Mouse (Mus musculus) heart, postnatal 14 days (tissue): ENCODE measurements around the gene Ppp1r12a. TPM values are rescaled to one million over a fixed set of nuclear protein-coding genes. Genes with fewer than 3 reads are reported as not detected.
A peak's percentile ranks its signal among the peaks of the same experiment; 100 is the strongest.

Experiments
- DNase-seq, 2 experiments: peaks; one replicate each; pipeline ENCODE4 v3.0.0; 2021 to 2022
- intact Hi-C: fragments of 180-260 bp; cut with DNase I; formaldehyde crosslinking; loops from one replicate; pipeline ENCODE4 v1.15.1; 2025
- long read RNA-seq, 2 experiments: library from polyadenylated mRNA; stranded (forward); transcript quantifications; one replicate each; pipeline ENCODE4 v2.0.0; 2021
- total RNA-seq, 2 experiments: library from RNA; stranded (reverse); gene quantifications; 2 replicates each; pipeline ENCODE4 v1.2.3; 2021

Ppp1r12a gene
- 10 to 100 TPM; 76.8 to 81.2 TPM for total RNA-seq
- long read RNA-seq, experiment 1, partial matches to known transcripts: 1 of 8 reads
- long read RNA-seq, experiment 1, other reads (novel, unspliced or antisense): 7 of 8 reads
- long read RNA-seq, experiment 2, partial matches to known transcripts: 0 of 8 reads
- long read RNA-seq, experiment 2, other reads (novel, unspliced or antisense): 8 of 8 reads

DNA sequence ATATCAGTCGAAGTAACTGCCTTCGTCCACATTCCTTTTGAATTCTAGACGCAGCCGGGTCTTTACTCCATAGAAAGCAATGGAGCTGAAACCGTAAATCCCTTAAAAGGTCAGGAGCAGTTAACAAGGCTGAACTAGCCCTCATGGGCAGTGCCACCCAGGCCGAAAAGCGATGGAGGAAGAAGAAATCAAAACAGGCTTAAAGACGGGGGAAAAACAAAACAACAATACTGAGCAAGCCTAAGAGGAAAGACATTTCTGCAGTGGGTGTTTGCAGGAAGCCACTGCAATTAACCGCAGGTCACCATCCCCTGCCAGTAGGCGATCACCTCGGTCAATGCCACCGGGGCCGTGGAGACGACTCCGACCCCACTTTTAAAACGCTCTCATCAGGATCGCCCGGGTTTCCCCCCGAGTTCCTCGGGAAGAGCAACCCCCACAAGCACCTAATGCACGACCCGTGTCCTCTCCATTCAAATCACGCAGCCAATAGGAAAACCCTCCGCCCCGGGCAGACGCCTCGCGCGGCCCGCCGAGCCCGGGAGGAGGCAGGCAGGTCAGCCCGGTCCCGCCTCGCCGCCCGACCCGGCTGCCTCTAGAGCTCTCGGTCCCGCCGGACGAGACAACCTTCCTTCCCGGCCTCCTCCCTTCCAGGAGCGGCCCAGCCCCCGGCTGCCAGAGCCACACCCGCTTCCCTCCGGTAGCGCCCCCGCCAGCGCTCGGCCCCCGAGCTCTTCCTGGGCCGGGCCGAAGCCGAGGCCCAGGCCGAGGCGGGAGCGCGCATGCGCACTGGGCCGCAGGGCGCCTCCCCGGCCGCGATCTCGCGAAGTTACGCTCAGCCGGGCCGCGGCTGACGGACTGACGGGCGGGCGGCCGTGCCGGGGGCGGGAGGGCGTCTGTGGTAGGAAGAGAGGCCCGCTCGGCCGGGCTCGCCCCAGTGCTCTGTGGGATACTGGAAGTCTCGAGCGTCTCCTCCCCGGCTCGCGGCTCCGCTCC is at the start of gene Ppp1r12a:
Gene Ppp1r12a (plus strand): TSS at position 933 of the 996 bp plus-strand sequence.
- DNase-seq: peak; percentile 98 to 99
- intact Hi-C loops: loop anchor here (2.0 to 5.0 kb wide), 4 partner anchors 31 to 231 kb away; no protein-coding TSS in a partner anchor

DNA sequence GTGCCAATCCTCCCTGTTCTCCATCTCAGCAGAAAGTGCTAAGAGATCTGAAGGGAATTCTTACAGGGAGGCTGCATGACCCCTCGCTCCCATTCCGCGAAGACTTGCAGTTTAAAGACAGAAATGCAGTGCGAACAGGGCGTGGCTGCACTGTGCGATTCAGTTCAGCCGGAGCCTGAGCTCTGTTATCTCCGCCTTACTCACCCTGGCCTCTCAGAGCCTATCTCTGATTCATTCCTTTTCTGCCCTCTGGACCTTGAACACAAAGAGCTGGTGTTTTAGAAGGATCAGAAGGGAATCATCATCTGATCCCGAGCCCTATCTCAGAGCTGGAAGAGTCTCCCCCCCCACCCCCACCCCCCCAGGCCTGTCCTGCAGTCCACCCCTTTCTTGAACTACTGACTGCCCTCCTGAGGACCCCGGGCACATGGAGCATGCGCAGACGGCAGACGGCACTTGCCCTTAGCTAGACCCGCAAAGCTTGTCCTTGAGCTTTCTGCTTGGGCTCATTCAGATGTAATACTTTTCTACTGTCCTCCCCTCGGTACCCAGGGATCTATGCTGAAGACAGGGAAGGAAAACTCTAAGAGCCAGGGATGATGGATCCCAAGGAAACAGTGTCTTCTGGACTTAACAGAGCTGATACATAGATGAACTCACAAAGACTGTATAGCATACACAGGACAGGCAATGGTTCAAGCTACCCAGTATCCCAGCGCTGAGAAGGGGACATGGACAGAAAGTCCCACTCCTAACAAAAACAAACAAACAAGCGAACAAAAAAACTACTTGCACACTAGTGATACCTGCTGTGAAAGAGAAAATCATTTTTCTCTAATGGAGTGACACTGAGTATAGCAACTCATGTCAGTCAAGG is 48.4 kb upstream of the Ppp1r12a start:
- intact Hi-C loops: no loop called here
- DNase-seq: peak in 1 of 2 experiments; percentile 16

DNA sequence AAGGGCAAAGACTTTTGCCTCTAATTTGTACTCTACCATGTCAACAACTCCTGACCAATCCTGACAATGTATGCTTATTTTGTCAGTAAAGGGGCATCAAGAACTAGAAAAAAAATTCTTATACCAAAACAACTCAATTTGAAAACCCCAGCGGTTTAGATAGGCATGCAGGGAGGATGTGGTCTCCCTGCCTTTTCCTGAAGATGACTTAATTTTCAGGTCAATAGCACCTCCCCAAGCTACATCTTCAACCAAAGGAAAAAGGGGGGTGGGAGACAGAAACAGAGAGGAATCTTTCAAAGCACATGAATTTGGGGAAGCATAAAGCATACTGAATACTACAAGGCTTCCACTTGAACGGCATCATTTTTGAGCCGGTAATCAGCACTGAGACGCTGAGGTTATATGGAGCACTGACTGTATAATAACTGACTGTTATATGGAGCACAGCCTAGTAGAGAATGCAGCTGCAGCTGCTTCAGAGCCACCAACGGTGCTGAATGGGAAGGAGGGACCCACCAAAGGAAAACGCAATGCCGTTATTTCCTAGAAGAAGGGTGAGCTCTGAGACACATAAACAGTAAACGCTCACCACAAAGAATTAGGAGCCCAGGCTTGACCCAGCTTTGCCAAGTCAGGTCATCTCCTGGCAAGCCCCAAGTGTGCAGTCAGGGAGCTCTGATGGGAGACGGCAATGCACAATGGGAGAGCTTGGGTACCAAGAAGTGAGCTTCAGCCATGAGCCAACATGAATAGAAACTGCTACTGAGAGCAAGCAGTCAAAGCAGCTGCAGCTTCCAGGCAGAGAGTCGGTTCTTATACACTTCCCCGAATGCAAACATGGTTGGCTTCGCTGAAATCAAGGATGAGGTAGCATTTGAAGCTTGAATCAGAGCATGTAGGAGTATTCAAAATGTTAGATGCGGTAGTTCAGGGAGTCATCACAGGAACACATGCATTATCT is 43.5 kb upstream of the Ppp1r12a start:
- intact Hi-C loops: no loop called here
- DNase-seq: no peak

- intact Hi-C loops: no loop called here
- no peak for DNase-seq
Observed at GRCm38 (mm10) chr10:108119416-108119815, 42.6 kb upstream of the Ppp1r12a start.

DNA sequence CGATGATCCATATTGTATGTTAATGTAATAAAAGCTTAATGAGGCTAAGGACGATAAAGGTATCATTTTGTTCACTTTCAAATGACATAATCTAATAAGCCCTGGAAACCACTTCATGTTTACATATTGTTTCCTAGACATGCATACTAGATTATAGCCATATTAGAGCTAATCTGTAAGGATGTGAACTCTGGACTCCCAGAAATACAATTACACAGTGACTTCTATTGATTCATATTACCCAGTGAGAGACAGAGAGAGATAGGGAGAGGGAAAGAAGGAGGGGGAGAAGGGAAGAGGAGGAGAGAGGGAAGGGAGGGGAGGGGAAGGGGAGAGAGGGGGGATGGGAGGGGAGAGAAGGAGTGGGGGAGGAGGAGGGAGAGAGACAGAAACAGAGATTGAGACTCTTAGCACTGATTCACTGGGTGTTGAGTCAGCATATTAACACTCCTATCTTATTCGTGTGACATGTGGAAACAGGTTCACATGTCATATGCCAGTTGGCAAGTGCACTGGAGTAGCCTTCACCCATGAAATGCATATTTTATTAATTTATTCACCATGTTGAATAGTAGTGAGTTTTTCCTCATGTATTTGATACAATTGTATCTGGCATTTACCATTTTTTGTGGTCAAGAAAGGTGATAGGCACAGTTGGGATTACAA is 36.9 kb upstream of the Ppp1r12a start:
- DNase-seq: no peak
- intact Hi-C loops: no loop called here

DNA sequence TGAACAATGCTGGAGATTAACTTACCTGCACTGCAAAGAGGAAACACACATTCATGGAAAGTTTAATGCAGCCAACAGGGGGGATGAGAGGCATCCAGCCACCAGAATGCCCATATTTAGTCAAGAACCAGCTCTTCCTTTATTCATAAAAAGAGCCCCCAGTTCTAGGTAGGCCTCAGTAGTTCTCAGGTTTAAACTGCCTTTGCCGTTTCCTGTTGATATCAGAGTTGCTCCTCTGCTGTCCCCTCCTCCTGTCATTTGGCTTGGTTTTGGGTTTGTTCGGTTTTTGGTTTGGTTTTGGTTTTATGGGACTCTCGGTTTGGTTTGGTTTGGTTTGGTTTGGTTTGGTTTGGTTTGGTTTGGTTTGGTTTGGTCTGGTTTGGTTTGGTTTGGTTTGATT is 32.8 kb upstream of the Ppp1r12a start:
- intact Hi-C loops: no loop called here
- DNase-seq: no peak

- intact Hi-C loops: no loop called here
- no peak for DNase-seq
Observed at GRCm38 (mm10) chr10:108131858-108132257, 30.1 kb upstream of the Ppp1r12a start.

DNA sequence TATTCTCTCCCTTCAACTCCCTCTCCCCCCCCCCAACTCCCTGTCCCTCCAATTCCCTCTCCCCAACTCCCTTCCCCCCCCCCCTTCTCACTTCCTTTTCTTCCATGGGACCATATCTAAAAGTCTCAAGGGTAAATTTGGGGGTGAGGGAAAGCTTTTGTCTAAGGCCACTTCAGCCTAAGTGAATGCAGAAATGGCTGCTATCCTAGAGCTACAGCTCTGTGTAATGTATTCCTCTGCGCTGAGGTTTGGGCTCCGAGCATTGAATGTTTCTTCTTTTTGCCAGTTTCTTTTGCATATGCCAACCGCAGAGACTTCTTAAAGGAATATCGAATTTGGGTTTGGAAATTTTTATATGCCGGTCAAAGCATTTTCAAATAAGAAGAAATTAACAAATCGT is 28.7 kb upstream of the Ppp1r12a start:
- DNase-seq: no peak
- intact Hi-C loops: no loop called here

DNA sequence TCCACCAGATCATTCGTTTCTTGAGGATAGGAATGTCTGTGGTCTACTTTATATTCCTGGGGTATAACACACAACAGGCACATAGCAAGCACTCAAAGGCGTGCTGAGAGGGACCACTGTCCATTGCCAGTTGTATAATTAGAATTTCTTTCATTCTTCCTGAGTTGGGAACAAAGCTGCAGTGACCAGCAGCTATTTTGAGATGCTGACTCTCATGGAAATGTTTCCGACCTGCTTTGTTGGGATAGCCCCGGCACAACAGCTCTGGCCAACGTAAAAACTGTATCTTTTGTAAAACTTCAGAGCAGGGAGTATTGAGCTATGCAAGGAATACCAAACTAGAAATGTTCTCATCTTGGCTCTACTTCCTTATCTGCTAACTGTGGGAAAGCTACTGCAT is 28.2 kb upstream of the Ppp1r12a start:
- DNase-seq: no peak
- intact Hi-C loops: no loop called here

DNA sequence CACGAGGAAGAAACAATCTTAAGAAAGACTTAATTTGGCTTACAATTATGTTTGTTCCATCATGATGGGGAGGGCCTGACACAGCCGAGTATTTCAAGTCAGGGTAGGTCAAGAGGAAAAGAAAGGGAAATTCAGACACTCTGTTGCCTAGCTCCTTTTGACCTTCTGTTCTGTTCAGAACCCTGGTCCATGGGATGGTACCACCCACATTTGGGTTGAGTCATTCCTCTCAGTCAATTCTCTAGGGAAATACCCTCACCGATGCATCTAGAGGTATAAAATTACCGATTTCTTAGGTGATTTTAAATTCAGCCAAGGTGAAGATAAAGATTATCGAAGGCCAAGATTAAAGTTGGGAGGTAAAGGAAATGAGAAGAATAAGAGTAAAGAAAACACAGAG is 23.6 kb upstream of the Ppp1r12a start:
- no peak for DNase-seq
- intact Hi-C loops: no loop called here

GRCm38 (mm10) chr10:108139788-108140187 is 22.2 kb upstream of the Ppp1r12a start:
- intact Hi-C loops: no loop called here
- no peak for DNase-seq

- intact Hi-C loops: no loop called here
- DNase-seq: no peak
Observed at GRCm38 (mm10) chr10:108140742-108141141, 21.3 kb upstream of the Ppp1r12a start.

DNA sequence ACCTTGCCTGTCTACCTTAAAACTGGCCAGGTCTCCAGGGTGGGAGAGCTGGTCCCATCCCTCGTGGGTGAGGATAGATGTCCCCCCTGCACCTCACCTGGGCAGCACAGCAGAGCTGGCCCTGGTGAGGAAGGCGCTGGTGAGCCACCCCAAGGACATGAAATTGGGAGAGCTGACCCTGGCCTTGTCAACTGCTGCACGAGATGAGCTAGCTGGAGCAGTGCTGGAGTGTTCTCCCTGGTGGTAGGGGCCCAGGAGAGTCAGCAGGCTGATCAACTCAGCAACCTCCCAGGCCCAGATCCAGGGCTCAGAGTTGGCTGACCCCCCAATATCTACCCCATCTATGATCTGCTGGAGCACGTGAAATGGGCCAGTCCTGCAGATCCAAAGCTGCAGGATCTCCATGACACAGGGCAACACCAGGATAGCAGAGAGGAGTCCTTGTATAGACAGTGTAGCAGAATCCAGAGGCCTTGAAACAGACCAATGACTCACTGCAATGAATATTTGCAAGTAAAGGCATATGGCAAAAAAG is 17.9 kb upstream of the Ppp1r12a start:
- intact Hi-C loops: no loop called here
- DNase-seq: no peak

GRCm38 (mm10) chr10:108145701-108146100 is 16.3 kb upstream of the Ppp1r12a start:
- no peak for DNase-seq
- intact Hi-C loops: no loop called here

DNA sequence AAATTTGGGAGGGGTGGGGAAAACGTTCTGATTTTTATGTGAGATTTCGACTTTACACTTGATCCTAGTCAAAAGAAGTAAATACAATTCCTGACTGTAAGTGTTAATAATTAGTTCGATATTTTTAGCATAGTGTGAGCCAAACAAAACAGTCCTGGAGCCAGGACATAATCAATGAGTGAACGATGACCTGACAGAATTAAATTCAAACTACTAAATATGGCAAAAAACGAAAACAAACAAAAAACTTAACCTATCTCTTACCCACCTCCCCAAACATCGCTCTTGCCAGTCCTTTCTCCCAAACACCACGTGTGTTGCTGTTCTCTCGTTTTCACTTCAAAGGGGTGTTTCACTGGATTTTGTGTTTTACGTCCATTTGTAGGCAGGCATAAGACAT is 15.0 kb upstream of the Ppp1r12a start:
- intact Hi-C loops: no loop called here

DNA sequence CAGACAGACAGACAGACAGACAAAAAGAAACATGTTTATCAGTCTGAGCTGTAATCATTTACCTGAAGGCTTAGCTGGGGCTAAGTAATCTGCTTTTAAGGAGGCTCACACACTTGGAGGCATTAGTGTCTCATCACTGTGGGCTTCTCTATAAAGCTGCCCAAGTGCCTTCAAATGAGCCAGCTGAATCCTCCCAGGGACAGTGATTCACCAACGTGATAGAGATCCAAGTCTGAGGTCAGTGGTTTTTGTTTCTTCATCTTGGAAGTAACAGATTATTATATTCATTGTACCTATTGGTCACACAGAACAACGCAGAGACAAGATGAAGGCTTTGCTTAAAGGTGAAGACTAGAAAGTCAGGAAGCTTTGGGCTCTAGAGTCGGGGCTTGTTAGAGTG is 8.7 kb upstream of the Ppp1r12a start:
- intact Hi-C loops: no loop called here
- DNase-seq: no peak

More for the DNA sequence above, 15.0 kb upstream of the Ppp1r12a start:
- no peak for DNase-seq

DNA sequence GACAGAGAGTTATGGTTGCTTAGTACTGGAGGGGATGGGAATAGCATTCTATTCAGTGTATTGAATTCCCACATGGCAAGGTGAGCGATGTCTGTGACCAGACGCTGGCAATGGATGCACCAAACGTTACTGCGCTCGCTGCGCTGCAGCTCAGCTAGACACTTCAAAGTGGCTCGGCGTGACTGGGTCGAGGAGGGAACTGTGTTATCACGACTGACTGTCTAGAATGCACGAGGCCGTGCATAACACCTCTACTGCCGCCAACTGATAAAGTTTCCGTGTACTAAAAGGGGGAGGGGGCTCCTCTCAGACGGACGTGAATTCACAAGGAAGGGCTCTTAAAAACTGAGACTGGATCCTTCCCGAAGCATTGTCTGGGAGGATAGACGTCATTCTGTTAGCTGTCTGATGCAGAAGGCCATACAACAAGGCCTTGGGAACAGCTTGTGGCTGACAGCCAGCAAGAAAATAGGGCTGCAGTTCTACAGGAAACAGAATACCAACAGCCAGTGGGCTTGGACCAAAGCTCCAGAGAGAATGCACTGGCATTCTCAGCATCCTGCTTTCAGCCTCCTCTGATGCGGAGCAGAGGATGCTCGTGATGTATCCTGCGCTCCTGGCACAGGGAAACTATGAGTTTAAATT is 6.8 kb upstream of the Ppp1r12a start:
- intact Hi-C loops: no loop called here
- peak; percentile 23 to 29 for DNase-seq

DNA sequence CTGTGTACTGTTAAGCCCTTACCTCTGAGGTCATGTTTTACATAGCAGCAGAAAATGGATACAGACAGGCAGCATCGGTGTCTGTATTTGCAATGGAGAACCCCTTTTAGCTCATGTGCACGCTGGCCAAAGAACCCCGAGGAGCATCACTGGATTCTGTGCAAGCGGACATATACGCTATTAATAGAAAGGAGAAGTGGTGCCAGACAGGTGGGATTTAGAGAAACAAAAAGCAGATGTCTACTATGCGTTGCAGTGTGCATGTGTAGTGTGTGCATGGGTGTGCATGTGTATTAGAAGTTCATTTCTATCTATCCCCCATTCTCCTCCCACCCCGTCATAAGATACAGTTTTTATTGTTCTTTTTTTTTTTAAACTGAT is 6.3 kb upstream of the Ppp1r12a start:
- no peak for DNase-seq
- intact Hi-C loops: no loop called here
